Mouse (Mus musculus): ENCODE measurements at regions not wholly inside any gene's neighbourhood (a gene's known extent, or its start where the extent isn't known, plus 50 kb on each side); places are given as distances from the start of the nearest gene placed in this dataset.

GRCm38 (mm10) chr3:22947181-22947580, 870.7 kb downstream of the Tbl1xr1 start:
- Histone ChIP-seq H3K4me3 (replicated peaks; ENCODE audit: low read length) (no peak overlapping the region), H3K9me3 (ENCODE audit: control insufficient read depth, low read length) (no peaks in the 10 kb centered on the region), H3K4me2 (replicated peaks; ENCODE audit: low read depth, low read length, severe bottlenecking) (no peak overlapping the region), H3K27me3 (ENCODE audit: control insufficient read depth, insufficient read depth, low read length) (no peaks in the 10 kb centered on the region), H3K36me3 (ENCODE audit: control insufficient read depth, insufficient read depth, low read length) (no peaks in the 10 kb centered on the region), H3K27ac (replicated peaks; ENCODE audit: low read depth, low read length) (no peak overlapping the region), H3K4me1 (ENCODE audit: control insufficient read depth, insufficient read depth, low read length) (0 out of 2 replicates have a peak, but pooled peaks cover 4% of the 10 kb centered on the region), H3K9ac (ENCODE audit: low read depth, low read length, severe bottlenecking) (no peak overlapping the region)
- ATAC-seq (ENCODE audit: low FRiP score, low read depth): no peak
- DNase-seq (ENCODE audit: low spot score): no peak
- WGBS: 76% methylated on average over 4 of the region's 4 CpGs
- no peak for TF ChIP-seq POLR2A (IDR thresholded peaks at IDR 0.05; ENCODE audit: borderline replicate concordance, extremely low read depth, insufficient read depth, insufficient read length)

GRCm38 (mm10) chr3:22948168-22948768, 871.8 kb downstream of the Tbl1xr1 start:
- Histone ChIP-seq H3K36me3 (ENCODE audit: control insufficient read depth, insufficient read depth, low read length) (no peaks in the 10 kb centered on the region), H3K9me3 (ENCODE audit: control insufficient read depth, low read length) (no peaks in the 10 kb centered on the region), H3K4me2 (replicated peaks; ENCODE audit: low read depth, low read length, severe bottlenecking) (no peak overlapping the region), H3K9ac (ENCODE audit: low read depth, low read length, severe bottlenecking) (no peak overlapping the region), H3K27me3 (ENCODE audit: control insufficient read depth, insufficient read depth, low read length) (no peaks in the 10 kb centered on the region), H3K4me1 (ENCODE audit: control insufficient read depth, insufficient read depth, low read length) (0 out of 2 replicates have a peak, but pooled peaks cover 4% of the 10 kb centered on the region), H3K4me3 (replicated peaks; ENCODE audit: low read length) (no peak overlapping the region), H3K27ac (replicated peaks; ENCODE audit: low read depth, low read length) (no peak overlapping the region)
- 17% methylated on average over 5 of the region's 5 CpGs for WGBS
- DNase-seq (ENCODE audit: low spot score) (peak; percentile 74), ATAC-seq (ENCODE audit: low FRiP score, low read depth) (peak; percentile 73)
- no peak for TF ChIP-seq POLR2A (IDR thresholded peaks at IDR 0.05; ENCODE audit: borderline replicate concordance, extremely low read depth, insufficient read depth, insufficient read length)

- H3K4me1 ChIP-seq (ENCODE audit: control insufficient read depth, insufficient read depth, low read length): no peaks in the 10 kb centered on the region
- peak; percentile 12 for DNase-seq (ENCODE audit: low spot score)
Observed at GRCm38 (mm10) chr3:22957422-22957821, 881.0 kb downstream of the Tbl1xr1 start.

DNA sequence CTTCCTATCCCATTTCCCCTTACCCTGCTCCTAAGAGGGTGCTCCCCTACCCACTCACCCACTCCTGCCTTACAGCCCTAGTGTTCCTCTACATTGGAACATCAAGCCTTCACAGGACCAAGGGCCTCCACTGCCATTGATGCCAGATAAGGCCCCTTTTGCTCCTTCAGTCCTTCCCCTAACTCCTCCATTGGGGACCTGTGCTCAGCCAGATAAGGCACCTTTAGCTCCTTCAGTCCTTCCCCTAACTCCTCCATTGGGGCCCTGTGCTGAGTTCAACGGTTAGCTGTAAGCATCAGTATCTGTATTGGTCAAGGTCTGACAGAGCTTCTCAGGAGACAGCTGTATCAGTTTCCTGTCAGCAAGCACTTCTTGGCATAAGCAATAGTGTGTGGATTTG, 896.2 kb downstream of the Tbl1xr1 start:
- Histone ChIP-seq H3K4me1 (ENCODE audit: control insufficient read depth, insufficient read depth, low read length) (no peaks in the 10 kb centered on the region), H3K36me3 (ENCODE audit: control insufficient read depth, insufficient read depth, low read length) (no peaks in the 10 kb centered on the region), H3K4me2 (replicated peaks; ENCODE audit: low read depth, low read length, severe bottlenecking) (no peak overlapping the region), H3K9ac (ENCODE audit: low read depth, low read length, severe bottlenecking) (no peak overlapping the region), H3K27me3 (ENCODE audit: control insufficient read depth, insufficient read depth, low read length) (no peaks in the 10 kb centered on the region), H3K4me3 (replicated peaks; ENCODE audit: low read length) (no peak overlapping the region), H3K9me3 (ENCODE audit: control insufficient read depth, low read length) (no peaks in the 10 kb centered on the region), H3K27ac (replicated peaks; ENCODE audit: low read depth, low read length) (no peak overlapping the region)
- ATAC-seq (ENCODE audit: low FRiP score, low read depth) (no peak), DNase-seq (ENCODE audit: low spot score) (no peak)
- no peak for TF ChIP-seq POLR2A (IDR thresholded peaks at IDR 0.05; ENCODE audit: borderline replicate concordance, extremely low read depth, insufficient read depth, insufficient read length)
- 90% methylated on average over 1 of the region's 1 CpGs for WGBS

More at GRCm38 (mm10) chr3:22957422-22957821, 881.0 kb downstream of the Tbl1xr1 start:
- no peak overlapping the region for H3K4me3 ChIP-seq (replicated peaks; ENCODE audit: low read length)
- H3K4me2 ChIP-seq (replicated peaks; ENCODE audit: low read depth, low read length, severe bottlenecking): no peak overlapping the region
- H3K9me3 ChIP-seq (ENCODE audit: control insufficient read depth, low read length): no peaks in the 10 kb centered on the region
- ATAC-seq (ENCODE audit: low FRiP score, low read depth): no peak
- H3K36me3 ChIP-seq (ENCODE audit: control insufficient read depth, insufficient read depth, low read length): no peaks in the 10 kb centered on the region
- WGBS: 67% methylated on average over 1 of the region's 1 CpGs
- TF ChIP-seq POLR2A (IDR thresholded peaks at IDR 0.05; ENCODE audit: borderline replicate concordance, extremely low read depth, insufficient read depth, insufficient read length): no peak
- no peaks in the 10 kb centered on the region for H3K27me3 ChIP-seq (ENCODE audit: control insufficient read depth, insufficient read depth, low read length)
- H3K9ac ChIP-seq (ENCODE audit: low read depth, low read length, severe bottlenecking): no peak overlapping the region
- no peak overlapping the region for H3K27ac ChIP-seq (replicated peaks; ENCODE audit: low read depth, low read length)

DNA sequence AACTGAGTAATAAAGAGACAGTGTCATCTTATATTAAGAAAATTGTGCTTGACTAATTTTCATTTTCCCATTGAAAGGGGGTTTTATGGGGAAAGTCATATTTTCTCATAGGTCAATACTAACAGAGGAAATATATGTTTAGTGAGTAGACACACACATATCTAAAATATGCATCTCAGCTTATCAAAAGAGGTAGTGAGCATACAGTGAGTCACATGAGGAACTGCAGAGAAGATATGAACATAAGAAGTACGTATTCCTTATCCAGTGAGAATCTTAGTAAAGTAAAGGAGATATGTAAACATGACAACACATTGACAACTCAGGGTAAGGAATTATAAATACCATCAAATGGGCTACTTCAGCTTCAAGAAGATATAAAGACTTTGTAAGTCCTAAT, 900.3 kb downstream of the Tbl1xr1 start:
- Histone ChIP-seq H3K36me3 (ENCODE audit: control insufficient read depth, insufficient read depth, low read length) (no peaks in the 10 kb centered on the region), H3K9me3 (ENCODE audit: control insufficient read depth, low read length) (no peaks in the 10 kb centered on the region), H3K4me1 (ENCODE audit: control insufficient read depth, insufficient read depth, low read length) (no peaks in the 10 kb centered on the region), H3K9ac (ENCODE audit: low read depth, low read length, severe bottlenecking) (no peak overlapping the region), H3K4me3 (replicated peaks; ENCODE audit: low read length) (no peak overlapping the region), H3K4me2 (replicated peaks; ENCODE audit: low read depth, low read length, severe bottlenecking) (no peak overlapping the region), H3K27ac (replicated peaks; ENCODE audit: low read depth, low read length) (no peak overlapping the region), H3K27me3 (ENCODE audit: control insufficient read depth, insufficient read depth, low read length) (no peaks in the 10 kb centered on the region)
- DNase-seq (ENCODE audit: low spot score) (no peak), ATAC-seq (ENCODE audit: low FRiP score, low read depth) (no peak)
- TF ChIP-seq POLR2A (IDR thresholded peaks at IDR 0.05; ENCODE audit: borderline replicate concordance, extremely low read depth, insufficient read depth, insufficient read length): no peak
- WGBS: 90% methylated on average over 1 of the region's 1 CpGs

Measured in limb, embryonic 14.5 days (tissue).